Mouse (Mus musculus) olfactory bulb, adult 2 months (tissue): Measurements from ENCODE around the gene Med16.

Source experiments
- CTCF ChIP-seq: fragments of 200-500 bp; IDR thresholded peaks from 2 replicates; pipeline ENCODE4 v1.5.1; 2012; ENCODE audit warnings: low read depth, mild to moderate bottlenecking, low read length, moderate library complexity; ENCODE audit not compliant: insufficient read depth
- POLR2A ChIP-seq: fragments of 200-500 bp; IDR thresholded peaks from 2 replicates; pipeline ENCODE4 v1.6.1; 2012; ENCODE audit warnings: mild to moderate bottlenecking, low read depth, low read length, moderate library complexity; ENCODE audit not compliant: insufficient read depth

DNA sequence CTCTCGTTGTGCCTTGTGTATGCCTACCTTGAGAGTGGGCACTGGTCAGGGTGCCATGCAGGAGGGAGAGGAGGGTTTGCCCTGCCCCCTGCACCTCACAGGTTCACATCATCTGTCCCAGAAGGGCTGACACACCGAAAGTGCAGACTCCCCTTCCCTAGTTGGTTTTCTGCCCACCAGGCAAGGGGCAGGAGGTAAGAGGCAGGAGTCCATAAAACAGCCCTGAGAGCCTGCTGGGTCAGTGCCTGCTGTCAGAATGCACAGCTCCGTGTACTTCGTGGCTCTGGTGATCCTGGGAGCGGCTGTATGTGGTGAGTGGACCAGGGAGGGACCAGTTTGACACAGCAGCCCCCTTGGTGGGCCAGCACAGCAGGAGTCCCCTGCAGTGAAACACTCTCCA is 18.1 kb downstream of the Med16 start, which contains the start of gene Cfd:
- TF ChIP-seq CTCF (no peak), POLR2A (no peak)
